Mouse (Mus musculus): ENCODE results near the gene Exoc3. TPM values are rescaled to one million over a fixed set of nuclear protein-coding genes. Genes with fewer than 3 reads are reported as not detected.

The Exoc3 gene
- 37.5 and 40.4 TPM in 2 replicates for polyA plus RNA-seq (2012; rRNA removed)

- under 1% methylated on average over 39 of the region's 39 CpGs for WGBS
- peak; percentile 79 for DNase-seq (ENCODE audit: low read depth, low spot score)
Measured at GRCm38 (mm10) chr13:74208317-74208985, at the start of gene Exoc3. Gene Exoc3 (minus strand): TSS chr13:74208732.

- DNase-seq (ENCODE audit: low read depth, low spot score) = no peak
Measured at GRCm38 (mm10) chr13:74246494-74246893, 38.0 kb upstream of the Exoc3 start.

GRCm38 (mm10) chr13:74245899-74246231, 37.3 kb upstream of the Exoc3 start:
- WGBS = 59% methylated on average over 4 of the region's 4 CpGs
- no peak for DNase-seq (ENCODE audit: low read depth, low spot score)

- 24% methylated on average over 17 of the region's 17 CpGs for WGBS
- no peak for DNase-seq (ENCODE audit: low read depth, low spot score)
Measured at GRCm38 (mm10) chr13:74245214-74245898, 36.8 kb upstream of the Exoc3 start.

GRCm38 (mm10) chr13:74237574-74237973, 29.0 kb upstream of the Exoc3 start:
- 43% methylated on average over 7 of the region's 7 CpGs for WGBS
- DNase-seq (ENCODE audit: low read depth, low spot score) = no peak

GRCm38 (mm10) chr13:74220659-74221058, 12.1 kb upstream of the Exoc3 start:
- no peak for DNase-seq (ENCODE audit: low read depth, low spot score)
- 38% methylated on average over 1 of the region's 1 CpGs for WGBS

- DNase-seq (ENCODE audit: low read depth, low spot score) = no peak
- WGBS = 75% methylated on average over 3 of the region's 3 CpGs
Measured at GRCm38 (mm10) chr13:74218441-74218840, 9.9 kb upstream of the Exoc3 start.

- WGBS = 9% methylated on average over 12 of the region's 12 CpGs
- peak; percentile 10 for DNase-seq (ENCODE audit: low read depth, low spot score)
Measured at GRCm38 (mm10) chr13:74208986-74209345, 434 bp upstream of the Exoc3 start.

- 49% methylated on average over 3 of the region's 3 CpGs for WGBS
Measured at GRCm38 (mm10) chr13:74196451-74196850, 12.1 kb downstream of the Exoc3 start.

GRCm38 (mm10) chr13:74192613-74193012, 15.9 kb downstream of the Exoc3 start:
- 84% methylated on average over 6 of the region's 6 CpGs for WGBS
- DNase-seq (ENCODE audit: low read depth, low spot score) = no peak

More at GRCm38 (mm10) chr13:74196451-74196850, 12.1 kb downstream of the Exoc3 start:
- DNase-seq (ENCODE audit: low read depth, low spot score) = no peak

GRCm38 (mm10) chr13:74183011-74183695, 25.4 kb downstream of the Exoc3 start:
- no peak for DNase-seq (ENCODE audit: low read depth, low spot score)

GRCm38 (mm10) chr13:74172036-74172435, 36.5 kb downstream of the Exoc3 start:
- DNase-seq (ENCODE audit: low read depth, low spot score) = no peak
- WGBS = 93% methylated on average over 5 of the region's 5 CpGs

More at GRCm38 (mm10) chr13:74183011-74183695, 25.4 kb downstream of the Exoc3 start:
- WGBS = 82% methylated on average over 5 of the region's 5 CpGs

- WGBS = 87% methylated on average over 10 of the region's 10 CpGs
- DNase-seq (ENCODE audit: low read depth, low spot score) = no peak
Measured at GRCm38 (mm10) chr13:74169446-74170164, 38.9 kb downstream of the Exoc3 start.

- WGBS = 70% methylated on average over 2 of the region's 2 CpGs
- no peak for DNase-seq (ENCODE audit: low read depth, low spot score)
Measured at GRCm38 (mm10) chr13:74167492-74167891, 41.0 kb downstream of the Exoc3 start.

- no peak for DNase-seq (ENCODE audit: low read depth, low spot score)
- 4% methylated on average over 9 of the region's 9 CpGs for WGBS
Measured at GRCm38 (mm10) chr13:74167057-74167413, 41.5 kb downstream of the Exoc3 start.

GRCm38 (mm10) chr13:74166348-74167056, 42.0 kb downstream of the Exoc3 start:
- DNase-seq (ENCODE audit: low read depth, low spot score) = peak; percentile 13
- 4% methylated on average over 19 of the region's 19 CpGs for WGBS

- 75% methylated on average over 2 of the region's 2 CpGs for WGBS
- DNase-seq (ENCODE audit: low read depth, low spot score) = no peak
Measured at GRCm38 (mm10) chr13:74147327-74147726, 61.2 kb downstream of the Exoc3 start.

- WGBS = 82% methylated on average over 3 of the region's 3 CpGs
- no peak for DNase-seq (ENCODE audit: low read depth, low spot score)
Measured at GRCm38 (mm10) chr13:74145983-74146622, 62.4 kb downstream of the Exoc3 start.

Measured in large intestine, adult 2 months (tissue).